Mouse (Mus musculus) heart, embryonic 14.5 days (tissue): ENCODE results near the gene Wipf1. TPM values are rescaled to one million over a fixed set of nuclear protein-coding genes. Genes with fewer than 3 reads are reported as not detected.

Experiments
- ATAC-seq: fragments of 200-750 bp; cut with Nextera tagmentation; 2 replicates; pipeline ENCODE4 v1.8.0; 2017; ENCODE audit warnings: low read depth, moderate TSS enrichment; ENCODE audit not compliant: insufficient number of reproducible peaks, insufficient read depth, low FRiP score
- H3K27ac ChIP-seq, 2 experiments: fragments of 200-500 bp in 1 of 2; fragments of 300-500 bp in 1 of 2; sonication (generic) in 1 of 2; replicated peaks in 1 of 2; 2 replicates each; pipeline ENCODE4 v1.5.1; 2012 to 2014; ENCODE audit warnings: low read depth in 2 of 2, low read length in 2 of 2, control low read depth in 1 of 2, mild to moderate bottlenecking in 1 of 2, mixed read lengths in 1 of 2; ENCODE audit not compliant: control insufficient read depth in 1 of 2, insufficient read depth in 1 of 2
- H3K27me3 ChIP-seq: fragments of 300-500 bp; sonication (generic); 2 replicates; pipeline ENCODE4 v1.6.1; 2014; ENCODE audit warnings: mild to moderate bottlenecking, low read length, control low read depth; ENCODE audit not compliant: control insufficient read depth, insufficient read depth
- H3K36me3 ChIP-seq: fragments of 300-500 bp; sonication (generic); 2 replicates; pipeline ENCODE4 v1.6.1; 2014; ENCODE audit warnings: mild to moderate bottlenecking, control low read depth, low read length, mixed read lengths; ENCODE audit not compliant: control insufficient read depth, insufficient read depth
- H3K4me1 ChIP-seq, 2 experiments: fragments of 200-500 bp in 1 of 2; fragments of 300-500 bp in 1 of 2; sonication (generic) in 1 of 2; 2 replicates each; pipeline ENCODE4 v1.6.1; 2012 to 2014; ENCODE audit warnings: low read length in 2 of 2, control low read depth in 1 of 2, mixed read lengths in 1 of 2; ENCODE audit not compliant: control insufficient read depth in 2 of 2, insufficient read depth in 2 of 2
- H3K4me2 ChIP-seq: fragments of 300-500 bp; sonication (generic); 2 replicates; pipeline ENCODE4 v1.6.1; 2014; ENCODE audit warnings: mild to moderate bottlenecking, low read length
- H3K4me3 ChIP-seq, 2 experiments: fragments of 200-500 bp in 1 of 2; fragments of 300-500 bp in 1 of 2; sonication (generic) in 1 of 2; 2 replicates each; pipeline ENCODE4 v1.5.1; 2012 to 2014; ENCODE audit warnings: low read length in 2 of 2, mild to moderate bottlenecking in 2 of 2, control low read depth in 1 of 2, low read depth in 1 of 2, moderate library complexity in 1 of 2; ENCODE audit not compliant: control insufficient read depth in 1 of 2, insufficient read depth in 1 of 2
- H3K9ac ChIP-seq: fragments of 300-500 bp; sonication (generic); 2 replicates; pipeline ENCODE4 v1.6.1; 2014; ENCODE audit warnings: mild to moderate bottlenecking, low read length
- H3K9me3 ChIP-seq: fragments of 300-500 bp; sonication (generic); 2 replicates; pipeline ENCODE4 v1.6.1; 2016; ENCODE audit warnings: low read length, control low read depth; ENCODE audit not compliant: control insufficient read depth
- WGBS: fragments of 180-500 bp; shearing (Covaris S2); extraction: QIAGEN DNeasy Blood & Tissue Kit; methylation state at CpG from one replicate; pipeline ENCODE4 v1.1.7; 2014; 5-methylcytosine and 5-hydroxymethylcytosine counted together
- polyA plus RNA-seq: library from polyadenylated mRNA; unstranded; fragments of >200 nt; fragmentation: Nextera tagmentation; extraction: Ambion mirVana; gene quantifications from 2 replicates; pipeline ENCODE4 v1.2.1, GENCODE M21; 2014

Gene Wipf1
- polyA plus RNA-seq, 1 experiment from 2014 or later: 7.6 TPM

GRCm38 (mm10) chr2:73410076-73410475 is 119.5 kb downstream of the Wipf1 start:
- H3K27ac ChIP-seq: no peak overlapping the region
- no peak overlapping the region for H3K4me2 ChIP-seq
- H3K9ac ChIP-seq: no peak overlapping the region
- H3K36me3 ChIP-seq: no peaks in the 10 kb centered on the region
- no peaks in the 10 kb centered on the region for H3K27me3 ChIP-seq
- H3K4me3 ChIP-seq: no peak overlapping the region
- H3K4me1 ChIP-seq: no peaks in the 10 kb centered on the region
- 88% methylated on average over 8 of the region's 8 CpGs for WGBS
- ATAC-seq: no peak
- H3K9me3 ChIP-seq: no peaks in the 10 kb centered on the region

- Histone ChIP-seq H3K27ac (no peak overlapping the region), H3K9me3 (no peaks in the 10 kb centered on the region), H3K4me3 (no peak overlapping the region), H3K36me3 (no peaks in the 10 kb centered on the region), H3K4me1 (no peaks in the 10 kb centered on the region), H3K9ac (no peak overlapping the region), H3K27me3 (no peaks in the 10 kb centered on the region), H3K4me2 (no peak overlapping the region)
- ATAC-seq: no peak
- 65% methylated on average over 4 of the region's 4 CpGs for WGBS
These were observed 121.9 kb downstream of the Wipf1 start for GRCm38 (mm10) chr2:73407662-73408061.

DNA sequence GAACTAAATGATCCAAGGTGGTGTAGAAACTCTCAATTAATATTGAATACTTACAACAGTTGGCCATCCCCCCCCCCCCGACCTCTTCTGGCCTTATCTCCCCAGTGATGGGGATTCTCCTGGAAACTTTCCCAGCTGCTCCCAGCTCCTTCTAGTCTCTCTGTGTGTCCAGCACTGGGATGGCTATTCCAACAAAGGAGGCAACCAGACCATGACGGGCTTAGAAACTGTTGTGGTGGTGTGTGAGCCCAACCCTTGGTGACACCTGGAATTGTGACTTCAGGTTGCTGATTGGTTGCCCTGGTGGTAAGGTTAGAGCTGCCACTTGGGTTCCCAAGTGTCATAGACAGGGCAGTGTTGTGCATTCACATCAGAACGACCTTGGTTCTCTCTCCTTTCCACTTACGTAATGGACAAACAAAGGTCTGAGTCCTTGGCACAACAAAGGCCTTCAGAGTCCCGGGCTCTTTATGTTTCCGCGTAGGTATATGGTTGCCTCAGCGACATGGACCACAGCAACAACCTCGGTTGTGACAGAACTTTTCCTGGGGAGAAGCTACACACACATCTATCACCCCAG is 123.1 kb downstream of the Wipf1 start:
- Histone ChIP-seq H3K27me3 (no peaks in the 10 kb centered on the region), H3K4me2 (no peak overlapping the region), H3K36me3 (no peaks in the 10 kb centered on the region), H3K4me3 (no peak overlapping the region), H3K27ac (no peak overlapping the region), H3K4me1 (no peaks in the 10 kb centered on the region), H3K9me3 (no peaks in the 10 kb centered on the region), H3K9ac (no peak overlapping the region)
- ATAC-seq: no peak
- 82% methylated on average over 9 of the region's 9 CpGs for WGBS

DNA sequence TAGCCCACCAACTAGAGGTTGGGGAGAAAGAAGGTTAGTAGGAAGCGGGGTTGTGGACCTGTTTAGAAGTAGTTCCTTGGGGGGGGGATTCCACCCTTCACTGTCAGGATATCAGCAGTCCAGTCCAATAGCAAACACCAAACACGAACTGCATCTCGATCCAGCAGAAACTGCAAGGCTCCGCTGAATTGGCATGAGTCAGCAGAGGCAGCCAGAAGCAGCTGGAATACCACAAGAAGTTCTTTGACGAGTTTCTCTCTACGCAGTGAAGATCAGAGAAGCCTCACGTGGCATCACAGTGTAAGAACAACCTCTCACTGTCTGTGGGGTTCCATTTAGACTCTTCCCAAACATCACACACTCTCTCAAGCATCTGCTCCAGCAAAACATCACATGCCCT is 124.6 kb downstream of the Wipf1 start:
- Histone ChIP-seq H3K4me3 (no peak overlapping the region), H3K4me1 (no peaks in the 10 kb centered on the region), H3K4me2 (no peak overlapping the region), H3K9me3 (no peaks in the 10 kb centered on the region), H3K36me3 (no peaks in the 10 kb centered on the region), H3K27me3 (no peaks in the 10 kb centered on the region), H3K9ac (no peak overlapping the region), H3K27ac (no peak overlapping the region)
- ATAC-seq: no peak
- 91% methylated on average over 7 of the region's 7 CpGs for WGBS

GRCm38 (mm10) chr2:73404442-73404841 is 125.1 kb downstream of the Wipf1 start:
- Histone ChIP-seq H3K27ac (no peak overlapping the region), H3K9me3 (no peaks in the 10 kb centered on the region), H3K36me3 (no peaks in the 10 kb centered on the region), H3K4me2 (no peak overlapping the region), H3K9ac (no peak overlapping the region), H3K27me3 (no peaks in the 10 kb centered on the region), H3K4me1 (no peaks in the 10 kb centered on the region), H3K4me3 (no peak overlapping the region)
- 76% methylated on average over 9 of the region's 9 CpGs for WGBS
- no peak for ATAC-seq

GRCm38 (mm10) chr2:73403385-73404013 is 126.0 kb downstream of the Wipf1 start:
- no peaks in the 10 kb centered on the region for H3K4me1 ChIP-seq
- ATAC-seq: no peak
- no peak overlapping the region for H3K4me2 ChIP-seq
- H3K27me3 ChIP-seq: no peaks in the 10 kb centered on the region
- no peak overlapping the region for H3K9ac ChIP-seq
- no peaks in the 10 kb centered on the region for H3K9me3 ChIP-seq
- WGBS: 68% methylated on average over 15 of the region's 15 CpGs
- H3K4me3 ChIP-seq: no peak overlapping the region
- no peaks in the 10 kb centered on the region for H3K36me3 ChIP-seq
- no peak overlapping the region for H3K27ac ChIP-seq

DNA sequence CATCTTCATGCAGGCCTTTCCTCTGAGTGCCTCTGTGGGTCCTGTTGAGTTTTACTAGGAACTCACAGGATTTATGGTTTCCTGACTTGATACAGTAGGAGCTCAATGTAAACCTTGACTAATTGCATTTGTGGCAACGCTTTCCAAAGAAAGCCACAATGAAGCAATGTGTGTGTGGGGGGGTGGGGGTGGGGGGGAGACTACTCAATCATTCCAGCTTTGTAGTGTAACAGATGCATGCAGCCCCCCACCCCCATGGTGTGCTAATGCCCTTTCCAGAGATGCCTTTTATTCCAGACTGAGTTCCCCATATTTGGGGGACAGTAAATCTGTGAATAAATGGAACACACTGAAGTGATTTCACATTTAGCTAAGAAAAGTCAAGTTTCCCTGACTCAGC is 127.8 kb downstream of the Wipf1 start:
- no peaks in the 10 kb centered on the region for H3K36me3 ChIP-seq
- no peaks in the 10 kb centered on the region for H3K27me3 ChIP-seq
- no peak overlapping the region for H3K9ac ChIP-seq
- no peak for ATAC-seq
- no peak overlapping the region for H3K27ac ChIP-seq
- H3K4me3 ChIP-seq: no peak overlapping the region
- 65% methylated on average over 1 of the region's 1 CpGs for WGBS
- no peak overlapping the region for H3K4me2 ChIP-seq
- H3K4me1 ChIP-seq: no peaks in the 10 kb centered on the region
- no peaks in the 10 kb centered on the region for H3K9me3 ChIP-seq

DNA sequence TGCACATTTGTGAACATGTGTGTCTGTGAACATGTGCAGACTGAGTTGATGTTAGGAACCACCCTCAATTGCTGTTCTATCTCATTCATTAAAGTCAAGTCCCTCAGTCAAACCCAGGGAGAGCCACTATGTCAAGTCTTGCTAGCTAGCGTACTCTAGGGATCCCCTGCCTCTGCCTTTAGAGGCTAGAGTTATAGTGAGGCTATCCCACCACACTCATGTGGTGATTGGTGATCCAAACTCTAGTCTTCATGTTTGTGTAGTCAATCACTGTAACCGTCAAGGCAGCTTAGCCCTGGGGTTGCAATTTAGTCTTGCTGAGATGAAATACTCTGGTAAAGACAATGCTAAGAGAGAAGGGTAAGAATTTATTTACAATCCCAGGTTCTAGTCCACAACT is 132.1 kb downstream of the Wipf1 start:
- Histone ChIP-seq H3K27me3 (no peaks in the 10 kb centered on the region), H3K4me2 (no peak overlapping the region), H3K9ac (no peak overlapping the region), H3K27ac (no peak overlapping the region), H3K9me3 (no peaks in the 10 kb centered on the region), H3K4me3 (no peak overlapping the region), H3K4me1 (no peaks in the 10 kb centered on the region), H3K36me3 (no peaks in the 10 kb centered on the region)
- no peak for ATAC-seq
- 87% methylated on average over 2 of the region's 2 CpGs for WGBS
